Mouse (Mus musculus) kidney, postnatal 25 days (tissue): Measurements from ENCODE around the gene Tbc1d19.

Experiments used
- DNase-seq, 2 experiments: peaks; one replicate each; pipeline ENCODE4 v3.0.0; 2021; ENCODE audit warnings: mixed read lengths in 2 of 2

The Tbc1d19 gene

DNA sequence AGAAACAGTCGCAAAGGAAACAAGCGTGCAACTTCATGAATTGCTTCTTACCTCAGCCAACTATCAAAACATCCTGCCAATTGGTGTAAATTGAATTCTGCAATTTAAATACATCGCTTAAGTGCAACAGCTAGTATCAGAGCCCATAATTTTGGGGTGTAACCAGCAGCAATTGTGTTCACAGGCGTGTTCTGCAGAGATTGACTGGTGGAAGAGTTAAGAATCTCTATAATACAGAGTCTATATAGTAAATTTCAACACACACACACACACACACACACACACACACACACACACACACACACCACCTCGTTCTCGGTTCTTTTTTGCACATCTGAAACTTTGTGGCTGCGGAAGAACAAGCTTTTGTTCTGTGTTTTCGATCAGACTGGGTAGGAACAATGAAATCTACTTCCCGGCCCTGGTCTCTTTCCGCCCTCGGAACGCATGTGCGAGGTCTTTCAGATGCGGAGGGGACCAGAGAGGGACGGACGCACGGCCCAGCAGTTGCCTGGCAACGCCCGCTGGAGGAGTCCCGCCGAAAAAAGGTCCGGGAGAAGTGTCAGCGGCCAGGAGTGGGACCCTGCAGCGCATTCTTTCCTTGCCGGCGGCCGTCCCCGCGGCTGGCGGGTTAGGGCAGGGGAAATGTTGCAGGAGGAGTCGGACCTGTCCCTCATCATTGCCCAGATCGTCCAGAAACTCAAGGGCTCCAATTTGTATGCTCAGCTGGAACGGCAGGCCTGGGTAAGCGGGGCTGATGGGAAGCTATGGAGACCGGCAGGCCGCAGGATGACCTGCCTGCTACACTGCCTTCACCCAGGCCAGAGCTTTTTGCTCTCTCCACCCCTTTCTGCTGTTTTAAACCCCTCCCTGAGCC is at the start of gene Tbc1d19:
Gene Tbc1d19, plus strand, starts transcription at position 492 of the 877 bp plus-strand sequence.
- DNase-seq, result peak; percentile 86 to 93

DNA sequence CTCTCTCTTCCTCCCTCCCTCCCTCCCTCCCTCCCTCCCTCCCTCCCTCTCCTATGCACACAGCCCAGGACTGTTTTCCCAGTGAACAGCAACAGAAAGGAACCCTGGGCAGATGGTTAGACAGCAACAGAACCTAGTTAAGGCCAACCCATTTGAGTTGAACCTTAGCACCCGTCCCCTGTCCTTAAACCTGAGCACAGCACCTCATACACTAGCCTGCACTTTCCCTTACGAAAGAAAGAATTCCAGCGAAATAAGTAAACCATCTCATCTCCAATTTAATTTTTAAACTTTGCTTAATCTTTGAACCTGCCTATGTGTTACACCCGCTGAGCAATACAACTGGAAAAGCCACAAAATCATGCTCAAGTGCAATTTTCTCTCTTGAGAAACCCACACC is 49.5 kb upstream of the Tbc1d19 start:
- peak; percentile 42 to 78 for DNase-seq

DNA sequence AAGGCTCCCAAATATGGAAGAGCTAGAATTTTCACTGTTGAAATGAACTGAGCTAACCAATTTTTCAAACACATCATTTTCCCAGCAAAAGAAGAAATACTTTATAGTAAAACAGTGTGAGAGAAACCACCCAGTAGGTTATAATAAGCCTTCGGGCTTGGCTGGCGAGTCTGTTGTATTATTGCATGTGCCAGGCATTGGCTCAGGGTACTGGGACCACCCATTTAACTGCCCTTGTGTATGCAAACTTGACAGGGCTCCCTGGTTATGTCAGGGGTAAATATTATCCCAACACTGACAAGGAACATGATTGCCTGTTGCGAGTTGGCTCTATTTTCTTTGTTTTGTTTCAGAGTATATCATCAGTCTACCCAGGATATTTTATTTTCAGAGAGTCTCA is 48.5 kb upstream of the Tbc1d19 start:
- peak; percentile 10 to 39 for DNase-seq

DNA sequence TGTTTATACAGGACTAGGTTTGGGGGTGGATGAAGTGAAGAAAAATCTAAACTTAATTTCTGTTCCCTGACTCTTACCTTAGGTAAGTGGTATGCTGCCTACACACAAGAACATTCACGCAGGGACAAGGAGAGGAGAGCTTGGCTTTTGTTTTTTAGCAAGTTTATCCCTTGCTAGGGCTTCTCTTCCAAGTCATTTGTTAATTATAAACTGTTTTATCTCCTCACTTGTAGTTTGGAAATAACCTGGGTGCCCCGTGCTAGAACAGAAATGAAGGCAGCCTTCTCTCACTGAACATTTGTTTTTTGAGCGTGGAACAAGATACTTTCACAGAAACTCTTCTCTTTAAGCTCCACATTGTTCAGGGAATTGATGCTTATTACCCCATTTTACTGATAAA is 48.1 kb upstream of the Tbc1d19 start:
- peak in 1 of 2 experiments; percentile 13 for DNase-seq

DNA sequence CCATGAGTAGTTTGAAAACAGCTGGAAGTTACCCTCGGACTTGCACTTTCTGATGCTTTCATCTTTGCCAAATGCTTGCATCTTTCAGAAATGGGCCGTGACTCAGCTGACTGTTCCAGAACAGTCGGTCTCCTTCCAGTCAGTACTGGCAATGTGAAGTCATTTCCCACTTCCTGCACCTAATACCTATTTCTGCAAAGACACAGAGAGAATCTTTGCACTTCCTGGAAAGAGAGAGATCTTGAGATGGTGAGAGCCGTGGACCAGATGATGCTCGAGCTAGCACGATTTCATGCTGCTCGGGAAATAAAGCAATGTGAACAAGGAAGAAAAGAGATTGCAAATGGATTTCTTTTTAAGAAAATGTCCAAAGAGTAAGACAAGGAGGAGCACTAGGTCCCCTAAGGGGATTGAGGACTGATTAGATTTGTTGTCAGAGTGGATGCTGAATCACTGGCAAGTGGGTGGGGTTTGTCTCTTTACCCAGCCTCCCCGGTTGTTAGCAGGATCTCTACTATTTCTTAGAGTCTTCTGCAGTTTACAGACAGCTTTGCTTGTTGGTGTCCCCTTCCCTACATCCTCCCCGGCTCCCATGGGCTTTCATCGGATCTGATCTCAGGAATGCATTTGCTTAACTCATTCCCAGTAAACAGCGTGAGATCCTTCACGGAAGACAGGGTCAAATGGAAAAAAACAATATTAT is 24.4 kb upstream of the Tbc1d19 start:
- no peak for DNase-seq

DNA sequence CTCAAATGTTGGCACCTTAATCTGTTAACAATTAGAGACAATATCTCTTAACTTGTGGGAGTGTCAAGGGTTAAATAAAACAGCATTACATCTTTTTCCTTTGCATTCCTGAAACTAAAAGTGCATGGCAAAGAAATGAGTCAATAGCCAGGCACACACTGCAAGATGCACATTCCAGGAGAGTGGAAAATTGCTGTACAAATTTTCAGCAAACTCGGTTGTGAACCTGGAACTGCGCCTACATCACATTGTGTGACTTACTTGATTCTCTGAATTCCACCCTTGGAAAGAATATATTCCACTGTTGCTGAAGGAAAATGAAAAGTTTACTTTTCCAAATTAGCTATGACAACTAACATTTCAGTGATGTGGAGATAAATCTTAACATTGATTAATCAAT is 8.0 kb upstream of the Tbc1d19 start:
- DNase-seq, result no peak

DNA sequence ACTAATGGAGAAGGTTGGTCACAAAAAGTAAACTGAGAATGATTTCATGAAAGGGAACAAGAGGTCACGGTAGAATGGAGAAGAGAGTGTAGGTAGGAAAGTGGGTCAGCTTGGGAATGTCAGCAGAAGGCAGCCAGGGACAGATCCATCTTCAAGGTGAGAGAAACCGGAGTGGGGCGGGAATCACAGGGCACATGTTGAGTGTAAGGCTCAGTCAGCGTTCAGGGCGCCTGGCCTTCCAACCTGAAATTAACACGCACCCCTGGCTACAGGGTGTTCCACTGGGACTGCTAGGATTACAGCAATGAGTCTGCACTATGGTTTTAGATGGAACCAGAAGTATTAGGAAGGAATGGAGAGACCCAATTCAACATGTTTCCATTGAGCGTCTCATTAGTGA is 10.3 kb downstream of the Tbc1d19 start:
- no peak for DNase-seq

DNA sequence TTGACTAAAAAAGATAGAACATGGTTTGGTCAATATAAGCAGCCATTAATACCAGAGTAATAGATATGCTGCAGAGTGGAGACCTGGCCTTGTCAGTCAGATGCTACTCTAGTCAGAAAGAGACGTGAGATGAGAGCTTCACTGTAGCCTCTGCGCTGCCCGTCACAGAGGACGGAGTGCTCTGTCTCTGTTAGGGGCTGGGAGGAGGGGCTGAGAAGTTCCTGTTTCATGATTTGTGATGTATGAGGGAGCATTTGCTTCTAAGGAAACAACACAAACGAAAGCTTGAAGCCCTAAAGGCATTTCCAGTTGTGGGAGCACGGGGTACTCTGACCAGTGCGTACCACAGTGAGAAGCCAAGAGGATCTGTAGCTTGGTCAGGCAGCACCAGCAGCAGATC is 16.5 kb downstream of the Tbc1d19 start:
- no peak for DNase-seq

DNA sequence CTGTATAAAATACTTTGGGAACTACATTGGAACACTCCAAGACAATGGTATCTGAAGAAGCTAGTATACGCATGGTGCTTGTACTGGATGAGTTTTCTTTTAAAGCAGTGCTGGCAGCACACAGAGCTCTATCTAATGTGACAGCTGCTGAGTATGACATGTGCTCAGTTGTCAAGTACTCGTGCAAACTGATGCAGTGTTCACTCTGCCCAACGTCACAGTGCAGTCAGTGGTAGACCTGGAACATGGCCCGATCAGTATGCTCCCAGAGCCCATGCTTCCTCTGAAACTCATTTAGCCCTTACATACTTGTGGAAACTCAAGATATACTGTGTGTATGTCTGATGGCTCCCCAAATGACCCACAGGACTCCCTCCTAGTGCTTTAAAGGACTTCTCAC is 25.1 kb downstream of the Tbc1d19 start:
- DNase-seq, result no peak

DNA sequence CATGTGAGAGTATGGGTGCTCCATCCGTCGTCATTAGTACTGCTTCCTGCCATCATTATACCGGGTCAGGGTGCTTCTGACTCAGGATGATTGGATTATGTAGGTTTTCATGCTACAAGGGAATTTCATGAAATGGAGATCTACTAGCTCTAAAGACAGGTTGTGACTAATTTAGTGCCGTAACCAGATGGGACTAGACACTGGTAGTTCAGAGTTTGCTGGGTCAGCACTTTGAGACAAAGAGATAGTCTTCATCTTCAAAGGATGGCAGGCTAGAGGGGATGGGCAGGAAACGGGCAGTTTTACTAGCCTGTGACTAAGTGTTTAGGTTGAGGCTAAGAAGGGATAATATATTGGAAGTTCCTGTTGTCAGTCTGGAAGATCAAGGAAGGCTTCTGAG is 31.9 kb downstream of the Tbc1d19 start:
- DNase-seq, result no peak

DNA sequence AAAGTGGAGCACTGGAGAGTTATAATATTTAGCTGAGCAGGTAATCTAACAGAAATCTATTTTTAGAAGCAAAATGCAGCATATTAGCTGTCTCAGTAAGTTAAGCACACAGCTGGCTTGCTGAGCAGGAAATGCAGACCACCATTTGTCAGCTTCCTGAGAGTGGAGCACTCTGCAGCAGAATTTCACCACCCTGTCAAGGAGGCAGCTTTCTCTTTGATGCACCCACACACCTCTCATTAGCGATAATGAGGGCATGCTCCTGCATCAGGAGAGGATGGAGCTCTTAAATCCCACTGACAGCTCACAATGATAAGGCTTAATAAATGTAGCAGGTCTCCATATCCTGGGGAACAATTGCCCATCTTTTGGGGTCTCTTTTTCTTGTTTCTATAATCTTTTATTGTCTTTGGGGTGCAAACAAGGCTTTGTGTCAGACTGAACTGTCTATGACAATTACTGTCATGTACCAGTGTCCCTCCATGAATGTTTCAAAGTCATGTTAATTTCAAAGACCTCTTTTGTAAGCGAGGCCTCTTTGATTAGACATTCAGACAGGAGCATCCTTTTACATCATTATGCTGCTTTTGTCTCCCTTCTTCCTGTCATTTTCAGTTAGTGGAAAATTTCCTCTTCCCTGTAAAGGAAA is 39.0 kb downstream of the Tbc1d19 start:
- DNase-seq, result no peak

DNA sequence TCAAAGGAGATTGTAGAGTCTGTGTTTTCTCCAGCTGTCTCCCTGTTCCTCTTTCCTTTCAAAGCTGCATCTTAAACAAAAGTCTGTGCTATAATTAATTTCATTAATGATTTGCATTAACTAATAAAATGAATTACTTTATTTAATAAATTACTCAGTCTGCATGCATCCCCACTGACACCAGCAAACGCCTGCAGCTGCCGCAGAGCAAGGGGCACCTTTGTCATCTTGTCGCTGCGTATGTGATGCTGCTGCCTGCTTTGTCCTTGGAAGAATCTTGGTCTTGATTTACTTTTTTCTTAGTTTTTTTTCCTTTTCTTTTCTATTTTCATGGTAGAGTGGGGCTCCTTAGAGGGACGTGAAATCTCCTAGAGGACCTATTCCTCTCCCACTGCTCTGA is 43.2 kb downstream of the Tbc1d19 start:
- DNase-seq, result no peak

DNA sequence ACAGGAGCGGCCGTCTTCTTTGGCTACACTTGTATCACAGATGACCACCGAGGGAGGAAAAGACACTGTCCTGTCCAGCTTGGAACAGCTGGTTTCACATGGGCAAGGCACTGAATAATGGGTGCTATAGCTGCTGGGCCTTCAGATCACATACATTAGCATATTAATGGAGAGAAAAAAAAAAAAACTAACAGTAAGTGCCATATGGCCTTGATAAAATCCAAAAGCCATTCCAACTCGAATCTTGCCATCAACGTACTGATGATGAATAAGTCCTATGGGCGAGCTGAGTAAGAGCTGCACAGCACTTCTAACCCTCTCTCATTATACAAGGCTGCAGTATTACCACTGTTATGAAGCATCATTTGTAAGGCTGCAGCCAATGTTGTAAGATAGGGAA is 45.2 kb downstream of the Tbc1d19 start:
- no peak for DNase-seq

DNA sequence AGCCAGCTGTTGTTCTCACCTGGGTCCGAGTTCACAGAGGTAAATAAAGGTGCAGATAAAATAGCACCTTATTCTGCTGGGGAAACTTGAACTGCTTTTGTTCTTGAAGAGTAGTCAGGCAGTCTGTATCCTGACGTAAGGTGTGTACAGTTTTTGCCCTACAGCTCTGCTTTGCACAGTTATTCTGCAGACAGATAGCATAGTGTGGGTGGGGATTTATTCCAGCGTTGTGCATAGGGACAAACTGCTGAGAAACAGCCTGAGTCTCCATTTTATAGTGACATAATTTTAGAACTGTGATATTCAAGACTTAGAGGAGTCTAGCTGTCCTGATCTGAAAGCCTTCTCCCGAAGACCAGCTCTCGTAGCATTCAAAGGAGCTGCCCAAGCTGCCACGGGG is 46.6 kb downstream of the Tbc1d19 start:
- no peak for DNase-seq

DNA sequence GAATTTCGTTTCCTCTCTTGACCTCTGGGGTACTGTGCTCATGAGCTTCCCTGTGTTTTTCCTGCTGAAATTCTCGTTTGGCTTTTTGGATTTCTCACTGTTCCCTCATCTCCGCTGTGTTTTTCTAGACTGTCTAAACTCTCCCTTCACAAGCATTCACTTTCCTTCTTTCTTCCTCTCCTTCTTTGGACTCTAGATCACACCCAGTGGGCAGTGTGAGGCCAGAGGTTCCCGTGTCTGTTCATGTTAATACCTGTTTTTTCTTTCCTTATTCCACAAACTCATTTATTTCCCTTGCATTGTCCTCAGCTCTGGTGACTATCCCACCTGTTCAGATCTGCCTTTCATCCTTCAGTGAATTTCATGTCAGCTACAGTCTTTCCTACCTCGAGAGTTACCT is 55.7 kb downstream of the Tbc1d19 start:
- DNase-seq, result no peak

DNA sequence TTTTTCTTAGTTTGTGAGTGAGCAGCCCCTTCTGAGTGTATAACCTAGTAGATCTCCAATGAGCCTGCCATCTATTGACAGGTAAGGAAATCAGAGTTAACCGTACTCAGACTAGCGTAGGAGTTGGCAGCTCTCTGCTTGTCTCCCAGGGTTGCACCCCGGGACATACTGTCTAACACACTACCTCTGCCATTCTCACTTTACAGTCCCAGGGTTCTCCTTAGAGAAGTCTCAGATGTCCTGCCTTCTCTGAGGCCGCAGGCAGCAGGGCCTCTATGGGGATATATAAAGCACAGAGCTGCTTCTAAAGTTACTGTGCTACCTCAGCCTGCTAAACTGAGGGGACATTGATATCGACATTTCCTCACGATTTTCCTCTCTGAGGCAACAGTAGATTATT is 56.6 kb downstream of the Tbc1d19 start:
- DNase-seq, result no peak

DNA sequence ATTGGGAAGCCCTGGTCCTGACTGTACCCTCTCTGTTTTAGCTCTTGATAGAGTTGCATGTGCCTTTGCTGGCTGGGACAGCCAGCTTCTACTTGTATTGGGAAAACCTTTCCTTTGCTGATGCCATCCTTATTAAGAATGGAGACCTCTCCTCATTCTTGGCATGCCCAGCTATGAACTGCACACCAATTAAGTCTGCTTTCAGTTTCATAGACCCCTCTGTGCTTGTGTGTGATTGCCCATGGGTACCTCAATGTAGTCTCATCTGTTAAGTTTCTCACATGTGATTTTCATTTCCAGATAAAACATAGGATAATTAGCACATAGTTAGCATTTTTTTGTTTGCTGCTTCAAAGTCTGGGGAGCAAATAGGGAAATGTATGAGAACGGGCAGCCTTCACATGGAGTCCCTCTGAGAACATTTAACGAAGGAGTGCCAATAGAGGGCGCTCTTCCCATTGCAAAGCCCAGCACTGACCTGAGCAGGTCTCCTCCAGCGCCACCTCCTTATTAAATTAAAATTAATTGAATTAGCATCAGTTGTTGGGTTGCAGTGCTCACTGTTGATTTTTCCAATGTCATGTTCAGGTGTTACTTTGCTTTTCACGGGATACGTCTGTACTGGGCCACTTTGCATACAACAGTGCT is 62.4 kb downstream of the Tbc1d19 start:
- peak; percentile 61 to 73 for DNase-seq

DNA sequence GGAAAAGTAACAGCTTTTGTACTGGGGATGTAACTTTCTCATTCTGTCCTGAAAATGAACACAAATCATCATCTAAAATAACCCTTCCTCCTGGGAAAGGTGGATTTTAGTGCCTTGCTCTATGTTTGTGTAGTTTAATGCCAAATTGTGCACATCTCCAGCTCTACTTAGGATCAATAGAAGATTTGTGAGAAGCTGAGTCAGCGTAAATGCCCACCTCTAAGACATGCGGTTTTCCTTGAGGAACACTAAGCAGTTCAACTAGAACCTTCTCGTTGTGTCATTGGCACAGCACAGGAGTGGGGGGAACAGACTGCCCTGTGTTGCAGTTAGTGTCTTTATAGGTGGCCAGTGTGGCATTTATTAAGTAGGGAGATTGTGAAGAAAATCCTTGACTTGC is 65.6 kb downstream of the Tbc1d19 start:
- DNase-seq, result no peak

DNA sequence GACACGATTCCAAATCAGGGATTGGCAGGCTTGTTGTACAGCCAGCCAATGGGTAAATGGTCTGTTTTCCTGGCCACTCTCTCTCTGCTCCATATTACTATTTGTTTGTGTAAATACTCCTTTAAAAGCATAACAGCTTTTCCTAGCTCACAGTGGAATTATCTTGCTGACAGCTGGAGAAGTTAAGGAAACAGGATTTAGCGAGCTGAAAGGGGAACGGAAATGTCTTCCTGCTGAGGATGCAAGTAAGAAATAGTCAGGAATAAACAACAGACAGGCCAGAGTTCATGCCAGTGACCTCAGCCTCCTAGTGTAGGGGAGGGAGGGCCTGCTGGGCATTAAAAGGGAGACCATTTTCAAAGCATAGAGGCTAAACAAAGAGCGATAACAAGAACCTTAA is 71.3 kb downstream of the Tbc1d19 start:
- DNase-seq, result peak; percentile 39 to 48

DNA sequence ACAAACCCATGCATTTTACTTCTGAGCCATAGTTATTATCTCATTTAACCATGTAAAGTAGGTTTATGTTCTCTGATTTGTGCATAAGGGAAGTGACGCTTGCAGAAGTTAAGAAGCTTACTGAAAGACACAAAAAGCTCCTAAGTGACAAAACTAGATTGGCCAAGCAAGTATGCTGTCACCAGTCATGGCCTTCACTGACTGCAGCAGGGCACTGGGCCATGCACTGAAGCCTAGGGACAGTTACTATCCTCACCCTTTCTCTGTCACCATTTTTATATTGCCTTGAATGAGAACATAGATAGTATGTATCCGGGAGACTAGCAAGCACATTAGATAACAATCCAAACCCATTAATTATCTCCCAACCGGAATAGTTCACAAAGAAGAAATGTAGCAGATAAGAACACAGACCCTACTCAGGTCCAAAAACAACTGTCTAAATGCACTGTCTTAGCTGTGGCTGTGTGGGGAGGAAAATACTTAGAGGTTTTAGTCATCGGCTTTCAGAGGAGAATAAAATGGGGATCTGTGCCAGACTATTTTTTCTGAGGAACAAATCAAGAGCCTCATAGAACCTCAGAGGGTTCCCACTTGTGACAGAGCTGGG is 72.1 kb downstream of the Tbc1d19 start:
- DNase-seq, result peak; percentile 18 to 46

DNA sequence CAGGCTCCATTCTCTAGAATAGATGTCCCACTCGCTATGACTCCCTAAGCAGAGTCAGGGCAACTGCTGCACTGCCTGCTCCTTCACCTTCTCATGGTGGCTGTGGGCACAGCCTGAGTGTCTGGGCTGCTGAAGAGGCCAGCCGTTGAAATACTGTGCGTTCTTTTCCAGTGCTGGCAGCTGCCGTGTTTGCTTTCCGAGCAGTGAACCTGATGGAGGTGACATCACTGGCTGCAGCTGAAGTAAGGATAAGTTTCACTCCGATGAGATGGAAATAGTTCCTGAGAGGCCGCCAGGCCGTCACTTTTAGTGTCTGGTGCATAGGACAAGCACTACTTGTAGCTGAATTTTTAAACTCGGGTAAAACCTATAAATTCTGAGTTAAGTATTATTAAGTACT is 92.0 kb downstream of the Tbc1d19 start:
- no peak for DNase-seq

DNA sequence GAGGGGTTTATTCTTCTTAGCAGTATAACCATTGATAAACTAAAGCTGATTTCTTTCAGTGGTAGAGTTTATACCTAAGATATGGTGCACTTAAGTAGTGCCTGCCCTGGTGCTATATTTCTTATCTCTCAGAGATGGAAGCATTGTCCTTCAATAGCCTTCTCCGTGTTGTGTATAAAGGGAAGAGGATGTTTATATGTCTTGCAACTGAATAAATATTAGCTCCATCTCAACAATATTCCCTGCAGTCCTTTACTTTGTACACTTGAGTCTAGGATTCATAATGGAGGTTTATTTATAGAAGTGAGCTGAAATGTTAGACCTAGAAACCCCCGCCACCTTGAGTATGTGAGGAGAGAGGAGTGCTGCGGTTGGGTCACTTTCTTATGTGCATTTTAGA is 93.4 kb downstream of the Tbc1d19 start:
- no peak for DNase-seq

DNA sequence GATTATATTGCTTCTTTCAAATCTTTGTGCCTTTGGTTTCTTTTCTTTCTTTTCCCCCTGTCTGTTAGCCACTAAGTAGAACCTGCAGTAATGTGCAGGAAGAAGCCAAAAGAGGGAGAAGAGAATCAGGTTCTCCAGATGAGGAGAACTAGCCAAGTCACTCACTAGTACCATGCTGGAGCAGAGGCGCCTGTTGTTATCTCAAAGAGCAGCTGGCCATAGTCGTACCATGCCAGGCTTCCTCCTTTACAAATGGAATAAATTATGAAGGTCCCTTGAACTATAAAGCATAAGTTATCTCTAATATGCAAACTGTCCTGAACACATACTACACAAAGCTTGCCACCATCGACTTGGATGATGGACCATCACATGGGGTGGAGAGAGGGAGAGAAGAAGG is 99.8 kb downstream of the Tbc1d19 start:
- DNase-seq, result no peak
